Mouse (Mus musculus) forebrain, embryonic 12.5 days (tissue): ENCODE data around the gene Tmem141. TPM values are rescaled to one million over a fixed set of nuclear protein-coding genes. Genes with fewer than 3 reads are reported as not detected.

ENCODE experiments used
- ATAC-seq: fragments of 200-750 bp; cut with Nextera tagmentation; 2 replicates; pipeline ENCODE4 v1.8.0; 2017; ENCODE audit warnings: moderate TSS enrichment; ENCODE audit not compliant: low FRiP score
- H3K27ac ChIP-seq: fragments of 300-500 bp; sonication (generic); 2 replicates; pipeline ENCODE4 v1.5.1; 2016; ENCODE audit warnings: mild to moderate bottlenecking
- H3K27me3 ChIP-seq: fragments of 300-500 bp; sonication (generic); 2 replicates; pipeline ENCODE4 v1.6.1; 2016; ENCODE audit warnings: mild to moderate bottlenecking
- H3K36me3 ChIP-seq: fragments of 300-500 bp; sonication (generic); replicated peaks from 2 replicates; pipeline ENCODE4 v1.6.1; 2016; ENCODE audit warnings: mild to moderate bottlenecking
- H3K4me1 ChIP-seq: fragments of 300-500 bp; sonication (generic); 2 replicates; pipeline ENCODE4 v1.6.1; 2016
- H3K4me2 ChIP-seq: fragments of 300-500 bp; sonication (generic); 2 replicates; pipeline ENCODE4 v1.6.1; 2016; ENCODE audit warnings: mild to moderate bottlenecking, moderate library complexity
- H3K4me3 ChIP-seq: fragments of 300-500 bp; sonication (generic); replicated peaks from 2 replicates; pipeline ENCODE4 v1.5.1; 2016; ENCODE audit warnings: mild to moderate bottlenecking
- H3K9ac ChIP-seq: fragments of 300-500 bp; sonication (generic); 2 replicates; pipeline ENCODE4 v1.6.1; 2016; ENCODE audit warnings: mild to moderate bottlenecking
- H3K9me3 ChIP-seq: fragments of 300-500 bp; sonication (generic); 2 replicates; pipeline ENCODE4 v1.6.1; 2016
- WGBS: fragments of 180-500 bp; shearing (Covaris S2); methylation state at CpG from one replicate; pipeline ENCODE4 v1.1.7; 2016; 5-methylcytosine and 5-hydroxymethylcytosine counted together
- polyA plus RNA-seq: library from polyadenylated mRNA; unstranded; fragments of >200 nt; fragmentation: Nextera tagmentation; extraction: Ambion mirVana; gene quantifications from 2 replicates; pipeline ENCODE4 v1.2.1, GENCODE M21; 2016

Tmem141 gene
- polyA plus RNA-seq, 1 experiment from 2014 or later, result 13.2 TPM

DNA sequence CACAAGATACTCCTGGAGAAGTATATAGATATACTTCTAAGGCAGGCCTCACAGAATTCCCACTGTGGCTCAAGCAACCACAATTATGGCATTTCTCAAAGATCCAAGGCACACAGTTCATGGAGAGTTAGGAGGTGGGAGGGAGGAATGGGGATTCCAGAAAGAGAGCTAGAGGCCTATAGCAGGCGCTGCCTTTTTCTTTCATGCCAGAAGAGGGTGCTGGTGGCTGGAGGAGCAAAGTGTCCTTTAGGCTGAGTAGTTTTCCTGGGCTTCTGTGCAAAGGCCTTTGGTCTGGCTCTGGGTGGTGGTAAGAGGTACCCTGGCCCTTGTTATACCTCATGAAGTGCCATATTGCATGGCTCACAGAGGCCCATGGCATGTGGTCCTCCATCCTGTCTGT, 12.2 kb upstream of the Tmem141 start:
- Histone ChIP-seq H3K4me1 (no peaks in the 10 kb centered on the region), H3K36me3 (no peaks in the 10 kb centered on the region), H3K9me3 (no peaks in the 10 kb centered on the region), H3K4me3 (no peak overlapping the region), H3K27ac (no peak overlapping the region), H3K27me3 (no peaks in the 10 kb centered on the region), H3K4me2 (no peak overlapping the region), H3K9ac (no peak overlapping the region)
- no peak for ATAC-seq
- 23% methylated on average over 1 of the region's 1 CpGs for WGBS

DNA sequence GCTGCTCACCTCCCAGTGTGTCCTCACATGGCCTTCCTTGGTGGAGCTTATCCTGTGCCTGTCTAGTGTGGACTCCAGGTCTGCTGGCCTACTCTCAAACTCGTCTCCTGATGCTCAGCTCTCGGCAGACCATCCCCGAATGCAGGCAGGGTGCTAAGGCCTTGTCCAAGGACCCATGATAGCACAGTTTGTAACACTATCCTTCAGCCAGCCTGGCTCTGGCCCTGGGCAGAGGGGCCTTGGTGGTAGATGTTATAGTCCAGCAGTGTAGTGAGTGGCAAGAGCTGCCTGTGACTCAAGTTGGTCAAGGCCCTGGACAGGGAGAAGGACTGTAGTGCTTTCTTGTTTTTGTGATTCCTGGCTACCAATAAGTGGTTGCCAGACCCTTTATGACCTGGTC, 11.8 kb upstream of the Tmem141 start:
- WGBS, result 93% methylated on average over 3 of the region's 3 CpGs
- Histone ChIP-seq H3K9ac (no peak overlapping the region), H3K4me1 (no peaks in the 10 kb centered on the region), H3K27me3 (no peaks in the 10 kb centered on the region), H3K27ac (no peak overlapping the region), H3K4me2 (no peak overlapping the region), H3K4me3 (no peak overlapping the region), H3K9me3 (no peaks in the 10 kb centered on the region), H3K36me3 (no peaks in the 10 kb centered on the region)
- no peak for ATAC-seq

DNA sequence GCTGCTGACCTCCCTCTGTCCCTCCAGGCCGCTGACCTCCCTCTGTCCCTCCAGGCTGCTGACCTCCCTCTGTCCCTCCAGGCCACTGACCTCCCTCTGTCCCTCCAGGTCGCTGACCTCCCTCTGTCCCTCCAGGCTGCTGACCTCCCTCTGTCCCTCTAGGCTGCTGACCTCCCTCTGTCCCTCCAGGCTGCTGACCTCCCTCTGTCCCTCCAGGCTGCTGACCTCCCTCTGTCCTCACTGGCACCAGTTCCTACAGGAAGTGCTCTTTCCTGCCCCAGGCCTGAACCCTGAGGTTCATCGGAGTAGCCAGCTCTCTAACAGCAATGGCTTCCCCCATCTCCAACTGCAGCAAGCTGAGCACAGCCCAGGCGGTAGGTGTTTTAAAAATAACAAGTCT, 6.9 kb upstream of the Tmem141 start:
- no peak overlapping the region for H3K4me3 ChIP-seq
- H3K36me3 ChIP-seq, result no peaks in the 10 kb centered on the region
- 54% methylated on average over 4 of the region's 4 CpGs for WGBS
- ATAC-seq, result no peak
- H3K27me3 ChIP-seq, result peaks cover 6% of the 10 kb centered on the region; the same call in 1 of the 2 replicates
- no peak overlapping the region for H3K4me2 ChIP-seq
- no peak overlapping the region for H3K27ac ChIP-seq
- no peak overlapping the region for H3K9ac ChIP-seq
- no peaks in the 10 kb centered on the region for H3K9me3 ChIP-seq
- no peaks in the 10 kb centered on the region for H3K4me1 ChIP-seq

DNA sequence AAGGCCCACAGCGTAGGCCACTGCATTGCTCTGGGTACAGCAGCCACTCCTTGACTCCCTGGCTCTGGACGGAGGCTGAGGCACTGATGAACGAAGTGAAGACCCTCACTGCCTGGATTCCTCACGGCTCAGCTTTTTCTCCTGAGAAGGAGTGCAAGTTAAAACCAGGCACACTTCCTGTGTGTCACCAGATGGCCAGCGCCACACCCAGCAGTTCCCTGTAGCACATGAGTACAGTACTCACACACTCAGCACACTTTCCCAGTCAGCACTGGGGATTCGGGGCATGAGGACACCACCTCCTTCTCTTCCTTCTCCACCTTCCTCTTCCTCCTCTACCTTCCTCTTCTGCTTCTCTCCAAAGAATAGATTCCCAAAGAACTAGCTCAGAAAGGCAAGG, 6.0 kb upstream of the Tmem141 start, which contains the start of gene Fcna:
Gene Fcna, minus strand, starts transcription at position 220 of the 400 bp plus-strand sequence.
- Histone ChIP-seq H3K4me3 (no peak within 1 kb of the TSS), H3K4me1 (no peaks in the 10 kb centered on the region), H3K4me2 (no peak within 1 kb of the TSS), H3K9me3 (no peaks in the 10 kb centered on the region), H3K27ac (no peak within 1 kb of the TSS), H3K9ac (no peak within 1 kb of the TSS), H3K27me3 (peaks cover 9% of the 10 kb centered on the region; the same call in 1 of the 2 replicates), H3K36me3 (no peaks in the 10 kb centered on the region)
- no peak for ATAC-seq
- WGBS, result 86% methylated on average over 6 of the region's 6 CpGs

DNA sequence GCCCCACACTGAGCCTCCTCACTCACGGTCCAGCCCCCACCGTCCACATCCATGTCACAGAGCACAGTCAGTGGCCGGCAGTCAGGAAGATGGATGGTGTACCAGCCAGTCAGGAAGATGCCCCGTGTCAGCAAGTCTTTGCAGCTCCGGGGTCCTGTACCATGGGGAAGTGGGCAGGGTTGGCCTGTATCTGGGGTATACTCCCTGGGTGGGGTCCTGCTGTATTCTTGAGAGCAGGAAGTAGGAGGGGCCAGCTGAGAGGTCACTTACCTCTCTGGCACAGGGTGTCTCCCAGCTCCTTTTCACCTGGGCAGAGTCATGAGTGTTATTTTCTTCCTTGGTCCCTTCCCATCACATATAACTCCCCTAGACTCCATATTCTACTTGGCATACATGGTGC, 4.2 kb upstream of the Tmem141 start:
- Histone ChIP-seq H3K4me3 (no peak overlapping the region), H3K27me3 (peaks cover 9% of the 10 kb centered on the region; the same call in 1 of the 2 replicates), H3K4me1 (peaks cover 7% of the 10 kb centered on the region; the same call in 1 of the 2 replicates), H3K9me3 (no peaks in the 10 kb centered on the region), H3K27ac (no peak overlapping the region), H3K4me2 (no peak overlapping the region), H3K36me3 (no peaks in the 10 kb centered on the region), H3K9ac (no peak overlapping the region)
- ATAC-seq, result no peak
- WGBS, result 86% methylated on average over 5 of the region's 5 CpGs

DNA sequence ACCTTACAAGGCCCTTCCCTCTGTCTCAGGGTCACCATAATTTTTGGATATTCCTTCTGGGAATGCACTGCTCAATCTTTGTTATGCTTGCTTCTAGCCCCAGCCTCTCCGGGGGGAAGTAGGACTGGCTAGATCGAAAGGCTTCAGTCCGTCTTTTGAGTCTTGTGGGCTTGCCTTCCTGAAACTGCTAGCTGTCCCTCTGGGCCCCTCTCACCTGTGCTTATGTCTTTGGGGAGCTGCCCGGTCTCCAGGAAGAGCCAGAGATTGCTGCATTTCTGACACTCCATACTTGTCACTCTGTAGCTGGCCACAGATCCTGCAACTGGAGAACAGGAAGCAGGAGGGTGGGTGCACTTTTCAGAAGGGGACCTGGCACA, 965 bp downstream of the Tmem141 start:
- Histone ChIP-seq H3K9me3 (no peaks in the 10 kb centered on the region), H3K9ac (no peak overlapping the region), H3K27me3 (peaks cover 41% of the 10 kb centered on the region), H3K4me2 (peak overlapping the region; percentile 69), H3K4me1 (peaks cover 14% of the 10 kb centered on the region; the same call in 1 of the 2 replicates), H3K27ac (no peak overlapping the region), H3K4me3 (no peak overlapping the region), H3K36me3 (no peaks in the 10 kb centered on the region)
- 93% methylated on average over 4 of the region's 4 CpGs for WGBS
- ATAC-seq, result no peak

DNA sequence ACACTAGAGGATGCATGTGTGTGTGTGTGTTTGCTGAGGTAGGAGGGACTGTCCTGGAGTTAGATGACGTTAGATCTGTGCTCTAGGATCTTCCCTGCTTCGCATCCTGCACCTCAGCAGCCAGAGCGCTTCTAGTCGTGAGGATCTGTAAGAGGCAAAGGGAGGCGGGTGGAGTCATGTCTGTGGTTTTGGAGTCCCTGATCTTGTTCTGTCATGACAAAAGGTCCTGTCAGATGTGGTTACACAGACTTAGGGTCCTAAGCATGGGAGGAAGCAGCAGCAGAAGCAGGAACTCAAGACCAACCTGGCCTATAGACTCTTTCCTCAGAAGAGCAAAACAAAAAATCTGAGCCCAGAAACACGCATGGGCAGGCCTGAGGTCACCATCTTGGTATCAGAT, 1.4 kb downstream of the Tmem141 start:
- H3K4me2 ChIP-seq, result no peak overlapping the region
- no peaks in the 10 kb centered on the region for H3K9me3 ChIP-seq
- H3K4me1 ChIP-seq, result peaks cover 14% of the 10 kb centered on the region; the same call in 1 of the 2 replicates
- H3K27ac ChIP-seq, result no peak overlapping the region
- ATAC-seq, result no peak
- H3K4me3 ChIP-seq, result no peak overlapping the region
- H3K27me3 ChIP-seq, result peaks cover 45% of the 10 kb centered on the region
- 80% methylated on average over 6 of the region's 6 CpGs for WGBS
- H3K36me3 ChIP-seq, result no peaks in the 10 kb centered on the region
- H3K9ac ChIP-seq, result no peak overlapping the region

DNA sequence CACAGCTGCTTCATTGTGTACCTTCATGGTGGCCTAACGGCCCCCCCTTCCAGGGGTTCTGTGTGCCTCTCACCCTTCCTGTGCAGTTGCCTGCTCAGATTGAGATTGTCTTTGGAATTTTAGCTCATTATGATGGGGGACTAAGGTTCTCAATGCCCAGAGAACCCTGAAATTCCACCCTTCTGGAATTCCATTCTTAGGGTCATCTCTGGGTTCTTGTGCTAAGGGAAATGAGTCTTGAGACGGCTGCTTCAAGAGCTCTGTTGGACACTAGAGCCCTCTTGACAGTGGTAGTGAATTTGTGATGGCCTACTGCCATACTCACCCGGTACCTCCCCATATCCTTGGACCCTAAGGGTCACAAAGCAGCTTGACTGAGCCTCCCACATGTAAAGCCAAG, 4.2 kb downstream of the Tmem141 start, which contains the start of gene Ccdc183:
Gene Ccdc183, minus strand, starts transcription at position 101 of the 400 bp plus-strand sequence.
- 90% methylated on average over 3 of the region's 3 CpGs for WGBS
- Histone ChIP-seq H3K27me3 (peaks cover 54% of the 10 kb centered on the region), H3K4me3 (no peak within 1 kb of the TSS), H3K36me3 (no peaks in the 10 kb centered on the region), H3K27ac (no peak within 1 kb of the TSS), H3K4me2 (no peak within 1 kb of the TSS), H3K9me3 (no peaks in the 10 kb centered on the region), H3K4me1 (peaks cover 14% of the 10 kb centered on the region; the same call in 1 of the 2 replicates), H3K9ac (no peak within 1 kb of the TSS)
- no peak for ATAC-seq

DNA sequence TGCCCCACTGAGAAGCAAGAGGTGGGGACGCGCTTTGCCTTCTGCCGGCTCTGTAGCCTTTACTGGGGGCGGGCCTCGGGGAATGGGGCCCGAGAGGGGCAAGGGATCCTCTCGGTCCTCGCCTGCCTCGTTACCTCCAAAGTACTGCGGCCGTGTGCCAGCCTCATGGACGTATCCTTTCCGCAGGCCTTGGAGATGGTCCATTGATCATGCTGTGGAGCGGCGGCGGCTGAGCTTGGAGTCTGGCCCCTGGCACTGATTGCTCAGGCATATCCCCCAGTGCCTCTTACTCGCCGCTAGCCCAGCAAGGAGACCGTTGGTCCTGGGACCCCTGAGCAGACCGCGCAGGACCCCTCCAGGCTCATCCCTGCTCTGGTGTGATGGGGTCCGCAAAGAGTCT, 5.4 kb downstream of the Tmem141 start:
- H3K36me3 ChIP-seq, result no peaks in the 10 kb centered on the region
- no peak overlapping the region for H3K27ac ChIP-seq
- WGBS, result 28% methylated on average over 22 of the region's 22 CpGs
- no peak overlapping the region for H3K4me3 ChIP-seq
- H3K4me1 ChIP-seq, result peaks cover 8% of the 10 kb centered on the region; the same call in 1 of the 2 replicates
- H3K27me3 ChIP-seq, result peaks cover 54% of the 10 kb centered on the region
- no peak overlapping the region for H3K9ac ChIP-seq
- H3K9me3 ChIP-seq, result no peaks in the 10 kb centered on the region
- H3K4me2 ChIP-seq, result 0 out of 2 replicates have a peak overlapping the region, but pooled peaks have one; percentile 13
- ATAC-seq, result no peak

DNA sequence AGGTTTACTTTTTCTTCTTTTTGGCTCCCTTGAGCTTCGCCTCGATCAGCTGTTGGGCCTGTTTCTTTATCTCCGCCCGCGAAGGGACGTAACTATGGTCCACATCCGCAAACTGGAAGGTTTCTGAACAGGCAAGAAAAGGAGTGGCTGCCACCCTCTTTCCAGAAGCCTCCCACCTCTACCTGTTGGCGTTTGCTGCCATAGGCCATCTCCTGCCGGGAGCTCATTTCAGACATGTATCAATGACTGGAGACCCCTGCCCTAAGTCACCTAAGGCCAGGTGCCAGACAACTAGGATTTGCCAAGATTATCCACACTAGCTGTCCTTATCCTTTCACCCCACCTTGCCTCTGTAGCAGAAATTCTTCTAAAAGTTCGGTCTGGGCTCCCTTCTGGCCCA, 13.1 kb downstream of the Tmem141 start:
- 76% methylated on average over 10 of the region's 10 CpGs for WGBS
- Histone ChIP-seq H3K4me2 (peak overlapping the region; percentile 73), H3K9me3 (no peaks in the 10 kb centered on the region), H3K27me3 (peaks cover 21% of the 10 kb centered on the region; the same call in 1 of the 2 replicates), H3K36me3 (no peaks in the 10 kb centered on the region), H3K4me1 (peaks cover 20% of the 10 kb centered on the region), H3K9ac (no peak overlapping the region; the same call in 1 of the 2 replicates), H3K4me3 (peak overlapping the region; percentile 98), H3K27ac (peak overlapping the region; percentile 91; the same call in 1 of the 2 replicates)
- ATAC-seq, result peak; percentile 9; the same call in 1 of the 2 replicates

DNA sequence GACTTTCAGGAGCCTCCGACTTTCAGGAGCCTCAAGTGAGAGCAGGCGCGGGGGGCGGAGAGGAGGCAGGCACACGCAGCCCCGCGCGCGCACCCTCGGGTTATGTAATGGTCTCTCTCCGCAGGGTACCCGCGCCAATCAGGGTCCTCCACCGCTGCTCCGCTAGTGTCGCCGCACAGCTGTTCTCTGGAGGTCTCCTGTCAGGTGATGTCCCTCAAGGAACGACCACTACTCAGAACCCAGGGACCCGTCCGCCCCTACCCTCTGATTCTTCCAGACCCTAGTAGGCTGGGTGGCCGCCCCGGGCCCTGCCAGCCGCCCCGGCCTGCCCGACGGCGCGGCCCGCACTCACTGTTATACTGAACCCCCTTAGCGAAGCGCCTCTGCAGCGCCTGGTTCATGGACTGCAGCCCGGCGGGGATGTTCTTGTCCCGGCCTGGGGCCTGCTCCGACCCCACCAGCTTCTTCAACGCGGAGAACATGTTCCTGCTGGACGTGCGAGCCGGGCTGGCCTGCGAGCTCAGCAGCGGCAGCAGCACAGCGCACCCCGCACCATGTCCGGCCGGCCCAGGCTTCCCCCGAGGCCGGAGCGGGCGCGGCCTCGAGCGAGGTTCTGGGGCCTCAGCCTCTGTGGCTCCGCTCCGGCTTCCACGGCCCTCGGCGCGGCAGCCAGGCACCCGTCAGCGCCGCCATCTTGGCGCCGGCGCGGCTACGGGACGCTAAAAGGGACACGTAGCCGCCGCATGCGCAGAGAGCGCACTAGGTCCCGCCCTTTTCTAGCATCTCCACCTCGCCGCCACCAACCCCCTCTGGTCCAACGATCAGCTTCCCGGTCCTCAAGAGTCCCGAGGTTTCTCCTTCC, 13.8 kb downstream of the Tmem141 start, which contains the start of gene Rabl6:
Gene Rabl6, minus strand, starts transcription at position 761 of the 862 bp plus-strand sequence.
- 0 out of 2 replicates have a peak, but pooled peaks cover 15% of the 10 kb centered on the region for H3K27me3 ChIP-seq
- peak within 1 kb of the TSS; percentile 98 for H3K4me3 ChIP-seq
- H3K27ac ChIP-seq, result peak within 1 kb of the TSS; percentile 91
- H3K9me3 ChIP-seq, result no peaks in the 10 kb centered on the region
- under 1% methylated on average over 80 of the region's 80 CpGs for WGBS
- ATAC-seq, result peak; percentile 93
- H3K4me2 ChIP-seq, result peak within 1 kb of the TSS; percentile 73
- H3K9ac ChIP-seq, result peak within 1 kb of the TSS; percentile 95
- peaks cover 20% of the 10 kb centered on the region for H3K4me1 ChIP-seq
- peaks cover 2% of the 10 kb centered on the region; the same call in 1 of the 2 replicates for H3K36me3 ChIP-seq

DNA sequence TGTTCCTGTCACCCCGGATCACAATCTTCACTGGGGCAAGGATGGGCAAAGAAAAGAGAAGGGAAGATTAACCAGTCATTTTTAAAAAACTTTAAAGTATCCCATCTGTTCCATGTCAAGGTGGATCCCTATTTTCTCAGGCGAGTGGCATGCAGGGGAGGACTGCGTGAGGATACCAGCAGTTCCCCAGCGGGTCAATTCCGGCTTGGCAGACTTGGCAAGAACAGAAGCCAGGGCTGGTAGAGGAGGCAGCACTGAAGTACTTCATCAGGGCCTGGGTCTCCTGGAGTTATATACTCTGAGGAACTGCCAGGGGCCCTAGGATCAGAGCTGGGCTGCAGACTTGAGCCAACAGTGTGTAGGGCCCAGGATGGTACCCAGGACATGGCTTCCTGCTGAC, 19.3 kb downstream of the Tmem141 start:
- ATAC-seq, result no peak
- H3K36me3 ChIP-seq, result peaks cover 56% of the 10 kb centered on the region
- H3K27me3 ChIP-seq, result no peaks in the 10 kb centered on the region
- no peak overlapping the region for H3K4me2 ChIP-seq
- H3K9me3 ChIP-seq, result no peaks in the 10 kb centered on the region
- no peak overlapping the region for H3K27ac ChIP-seq
- 97% methylated on average over 5 of the region's 5 CpGs for WGBS
- H3K4me1 ChIP-seq, result peaks cover 16% of the 10 kb centered on the region
- no peak overlapping the region for H3K9ac ChIP-seq
- no peak overlapping the region for H3K4me3 ChIP-seq
